Mouse (Mus musculus) lung, adult 2 months (tissue): Measurements from ENCODE around the gene Olfr984. TPM values are rescaled to one million over a fixed set of nuclear protein-coding genes. Genes with fewer than 3 reads are reported as not detected.

ENCODE experiments used
- DNase-seq: peaks from one replicate; pipeline ENCODE4 v3.0.0; 2022
- H3K4me1 ChIP-seq: fragments of 200-500 bp; 2 replicates; pipeline ENCODE4 v1.6.1; 2011; ENCODE audit warnings: low read length; ENCODE audit not compliant: control insufficient read depth, insufficient read depth
- H3K4me3 ChIP-seq: fragments of 200-500 bp; replicated peaks from 2 replicates; pipeline ENCODE3; 2011; ENCODE audit warnings: low read depth, mild to moderate bottlenecking, control low read depth, low read length; ENCODE audit errors: extremely low read depth
- CTCF ChIP-seq: fragments of 200-500 bp; IDR thresholded peaks from 2 replicates; pipeline ENCODE4 v1.5.1; 2011; ENCODE audit warnings: mild to moderate bottlenecking, low read length, control low read depth; ENCODE audit not compliant: insufficient read depth
- POLR2A ChIP-seq: fragments of 200-500 bp; IDR thresholded peaks from 2 replicates; pipeline ENCODE4 v1.6.1; 2011; ENCODE audit warnings: low read depth, mild to moderate bottlenecking, control low read depth, low read length, borderline replicate concordance; ENCODE audit errors: extremely low read depth
- WGBS: fragments of 180-500 bp; shearing (Covaris S2); methylation state at CpG from one replicate; pipeline ENCODE4 v1.1.7; 2018; 5-methylcytosine and 5-hydroxymethylcytosine counted together
- polyA plus RNA-seq: library from polyadenylated mRNA; depleted of rRNA; stranded (reverse); fragments of >200 nt; gene quantifications from 2 replicates; pipeline ENCODE4 v1.2.3, GENCODE M21; 2012; rRNA removed

The Olfr984 gene
- polyA plus RNA-seq, 1 experiment, result not detected

GRCm38 (mm10) chr9:40093495-40093894, 20.5 kb downstream of the Olfr984 start, which contains the start of gene Olfr983:
Gene Olfr983, minus strand, starts transcription at chr9:40093595.
- DNase-seq, result no peak
- Histone ChIP-seq H3K4me1 (no peaks in the 10 kb centered on the region), H3K4me3 (no peak within 1 kb of the TSS)
- 64% methylated on average over 2 of the region's 2 CpGs for WGBS
- no peak for TF ChIP-seq POLR2A
- TF ChIP-seq CTCF, result no peak

GRCm38 (mm10) chr9:40073529-40073928, 40.5 kb downstream of the Olfr984 start, which contains the start of gene Olfr982:
Gene Olfr982, plus strand, starts transcription at chr9:40073829.
- TF ChIP-seq POLR2A (no peak), CTCF (no peak)
- WGBS, result 66% methylated on average over 2 of the region's 2 CpGs
- Histone ChIP-seq H3K4me3 (no peak within 1 kb of the TSS), H3K4me1 (no peaks in the 10 kb centered on the region)
- DNase-seq, result no peak

- Histone ChIP-seq H3K4me3 (no peak overlapping the region), H3K4me1 (no peaks in the 10 kb centered on the region)
- no peak for TF ChIP-seq POLR2A
- 90% methylated on average over 19 of the region's 19 CpGs for WGBS
- no peak for DNase-seq
Measured at GRCm38 (mm10) chr9:40050138-40050537, 63.9 kb downstream of the Olfr984 start.

Other genes with a start within 250 kb of the Olfr984 start
- not detected in 2 replicates for gene Olfr972, start 247.8 kb downstream of the Olfr984 start, polyA plus RNA-seq
- gene Olfr229, start 206.9 kb downstream of the Olfr984 start, polyA plus RNA-seq, result not detected in 2 replicates
- not detected in 2 replicates for gene Olfr974, start 176.7 kb downstream of the Olfr984 start, polyA plus RNA-seq
- 0.05 TPM in 1 of 2 replicates, not detected in the other for gene Olfr975, start 162.2 kb downstream of the Olfr984 start, polyA plus RNA-seq
- not detected in 2 replicates for gene Olfr976, start 153.1 kb downstream of the Olfr984 start, polyA plus RNA-seq
- not detected in 2 replicates for gene Olfr978, start 122.1 kb downstream of the Olfr984 start, polyA plus RNA-seq
- not detected in 2 replicates for gene Olfr979, start 110.7 kb downstream of the Olfr984 start, polyA plus RNA-seq
- not detected in 2 replicates for gene Olfr980, start 104.6 kb downstream of the Olfr984 start, polyA plus RNA-seq
- gene Olfr981, start 92.7 kb downstream of the Olfr984 start, polyA plus RNA-seq, result not detected in 2 replicates
- gene Olfr982, start 40.4 kb downstream of the Olfr984 start, polyA plus RNA-seq, result not detected in 2 replicates
- gene Olfr983, start 20.6 kb downstream of the Olfr984 start, polyA plus RNA-seq, result not detected in 2 replicates
- gene Olfr985, start 16.0 kb upstream of the Olfr984 start, polyA plus RNA-seq, result not detected in 2 replicates
- gene Tmem225, start 33.9 kb upstream of the Olfr984 start, polyA plus RNA-seq, result not detected in 2 replicates
- gene Olfr986, start 66.7 kb upstream of the Olfr984 start, polyA plus RNA-seq, result not detected in 2 replicates
- gene Zfp202, start 78.1 kb upstream of the Olfr984 start, polyA plus RNA-seq, result 0.65 and 1.1 TPM in 2 replicates
- 23.6 and 33.2 TPM in 2 replicates for gene Scn3b, start 155.0 kb upstream of the Olfr984 start, polyA plus RNA-seq